Mouse (Mus musculus) kidney, adult 2 months (tissue): Measurements from ENCODE around the gene Arhgef38. TPM values are rescaled to one million over a fixed set of nuclear protein-coding genes. Genes with fewer than 3 reads are reported as not detected.

Experiments used
- DNase-seq: peaks from one replicate; pipeline ENCODE4 v3.0.0; 2021
- H3K27ac ChIP-seq: fragments of 200-500 bp; 2 replicates; pipeline ENCODE4 v1.5.1; 2012; ENCODE audit warnings: low read depth, low read length, control low read depth, inconsistent platforms; ENCODE audit not compliant: insufficient read depth
- H3K27me3 ChIP-seq: fragments of 200-500 bp; replicated peaks from 2 replicates; pipeline ENCODE4 v1.6.1; 2012; ENCODE audit warnings: mild to moderate bottlenecking, moderate library complexity, low read length, inconsistent platforms; ENCODE audit not compliant: control insufficient read depth, insufficient read depth
- H3K36me3 ChIP-seq: fragments of 200-500 bp; 2 replicates; pipeline ENCODE4 v1.6.1; 2012; ENCODE audit warnings: mild to moderate bottlenecking, moderate library complexity, low read length, inconsistent platforms; ENCODE audit not compliant: control insufficient read depth, insufficient read depth
- H3K4me1 ChIP-seq: fragments of 200-500 bp; 2 replicates; pipeline ENCODE4 v1.6.1; 2011; ENCODE audit warnings: low read length; ENCODE audit not compliant: control insufficient read depth, insufficient read depth
- H3K4me3 ChIP-seq: fragments of 200-500 bp; 2 replicates; pipeline ENCODE4 v1.5.1; 2011; ENCODE audit warnings: mild to moderate bottlenecking, low read depth, low read length, control low read depth; ENCODE audit not compliant: insufficient read depth
- CTCF ChIP-seq: fragments of 200-500 bp; conservative IDR thresholded peaks from 2 replicates; pipeline ENCODE4 v1.5.1; 2011; ENCODE audit warnings: low read depth, mild to moderate bottlenecking, control low read depth, low read length, moderate library complexity, mixed read lengths; ENCODE audit not compliant: insufficient read depth, insufficient read length
- POLR2A ChIP-seq: fragments of 200-500 bp; IDR thresholded peaks from one replicate; pipeline ENCODE4 v1.6.1; 2011; ENCODE audit warnings: low read depth, low read length, control low read depth
- WGBS: fragments of 180-500 bp; shearing (Covaris S2); methylation state at CpG from one replicate; pipeline ENCODE4 v1.1.7; 2018; 5-methylcytosine and 5-hydroxymethylcytosine counted together
- polyA plus RNA-seq: library from polyadenylated mRNA; depleted of rRNA; stranded (reverse); fragments of >200 nt; gene quantifications from 2 replicates; pipeline ENCODE4 v1.2.3, GENCODE M21; 2012

Gene Arhgef38
- polyA plus RNA-seq, 1 experiment: 1.7 TPM

GRCm38 (mm10) chr3:133109844-133110243, 124.9 kb downstream of the Arhgef38 start:
- Histone ChIP-seq H3K27ac (no peak overlapping the region), H3K27me3 (no peaks in the 10 kb centered on the region), H3K36me3 (peaks cover 2% of the 10 kb centered on the region), H3K4me3 (no peak overlapping the region), H3K4me1 (no peaks in the 10 kb centered on the region)
- DNase-seq: no peak
- 95% methylated on average over 4 of the region's 4 CpGs for WGBS
- TF ChIP-seq CTCF: no peak
- TF ChIP-seq POLR2A: no peak

- Histone ChIP-seq H3K27me3 (no peaks in the 10 kb centered on the region), H3K36me3 (peaks cover 2% of the 10 kb centered on the region), H3K27ac (no peak overlapping the region), H3K4me1 (no peaks in the 10 kb centered on the region), H3K4me3 (no peak overlapping the region)
- DNase-seq: peak; percentile 24
- WGBS: 72% methylated on average over 4 of the region's 4 CpGs
- TF ChIP-seq POLR2A (no peak), CTCF (no peak)
Observed at GRCm38 (mm10) chr3:133108731-133109130, 126.0 kb downstream of the Arhgef38 start.

DNA sequence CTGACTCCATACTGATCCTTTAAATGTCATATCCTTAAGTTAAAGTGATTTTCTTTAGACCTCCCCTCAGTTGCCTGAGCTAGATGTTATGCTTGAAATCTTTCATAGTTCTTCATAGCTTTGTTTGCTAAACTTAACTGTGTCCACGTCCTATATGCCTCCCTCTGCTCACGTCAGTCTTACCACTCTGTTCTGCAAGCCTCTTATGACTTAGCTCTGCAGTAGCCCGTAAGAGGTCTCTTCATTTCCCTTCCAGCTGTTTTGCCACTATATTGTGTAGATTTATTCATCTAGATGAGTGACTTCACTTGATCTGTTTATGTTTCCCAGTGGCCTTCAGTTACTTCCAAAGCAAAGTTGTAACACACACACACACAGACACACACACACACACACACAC, 130.3 kb downstream of the Arhgef38 start:
- Histone ChIP-seq H3K27ac (no peak overlapping the region), H3K4me3 (no peak overlapping the region), H3K36me3 (peaks cover 2% of the 10 kb centered on the region), H3K27me3 (no peaks in the 10 kb centered on the region), H3K4me1 (no peaks in the 10 kb centered on the region)
- WGBS: 93% methylated on average over 3 of the region's 3 CpGs
- DNase-seq: no peak
- TF ChIP-seq CTCF: no peak
- TF ChIP-seq POLR2A: no peak

- H3K4me3 ChIP-seq: no peak overlapping the region
- TF ChIP-seq CTCF: no peak
- WGBS: 78% methylated on average over 3 of the region's 3 CpGs
- peaks cover 2% of the 10 kb centered on the region for H3K36me3 ChIP-seq
- H3K27ac ChIP-seq: no peak overlapping the region
- no peak for DNase-seq
- H3K4me1 ChIP-seq: no peaks in the 10 kb centered on the region
- no peaks in the 10 kb centered on the region for H3K27me3 ChIP-seq
Observed at GRCm38 (mm10) chr3:133103768-133104167, 131.0 kb downstream of the Arhgef38 start.

DNA sequence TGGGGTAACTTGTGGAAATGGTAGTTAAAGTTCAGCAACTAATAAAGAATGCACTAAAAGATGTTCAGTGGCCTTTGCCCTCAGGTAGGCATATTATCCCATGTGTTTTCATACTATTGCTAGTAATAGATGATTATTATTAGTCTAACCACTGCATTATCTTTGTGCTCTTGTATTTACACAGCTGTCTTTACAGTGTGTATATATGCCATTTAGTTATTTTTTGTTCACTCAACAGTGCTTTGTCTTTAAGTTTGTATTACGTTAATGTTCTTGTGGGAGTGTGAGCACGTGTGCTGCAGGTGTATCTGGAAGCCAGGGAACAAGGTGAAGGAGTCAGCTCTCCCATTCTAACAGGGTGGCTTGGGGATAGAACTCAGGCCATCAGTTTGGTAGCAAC, 135.8 kb downstream of the Arhgef38 start:
- peaks cover 3% of the 10 kb centered on the region; the same call in 1 of the 2 replicates for H3K36me3 ChIP-seq
- H3K4me1 ChIP-seq: no peaks in the 10 kb centered on the region
- no peak overlapping the region for H3K4me3 ChIP-seq
- 80% methylated on average over 2 of the region's 2 CpGs for WGBS
- no peak for DNase-seq
- no peak overlapping the region for H3K27ac ChIP-seq
- H3K27me3 ChIP-seq: no peaks in the 10 kb centered on the region
- no peak for TF ChIP-seq CTCF
- no peak for TF ChIP-seq POLR2A

GRCm38 (mm10) chr3:133098336-133098735, 136.4 kb downstream of the Arhgef38 start:
- no peak for DNase-seq
- no peak overlapping the region for H3K4me3 ChIP-seq
- no peak for TF ChIP-seq CTCF
- no peak for TF ChIP-seq POLR2A
- H3K4me1 ChIP-seq: no peaks in the 10 kb centered on the region
- 97% methylated on average over 4 of the region's 4 CpGs for WGBS
- no peaks in the 10 kb centered on the region for H3K27me3 ChIP-seq
- H3K27ac ChIP-seq: no peak overlapping the region
- H3K36me3 ChIP-seq: peaks cover 3% of the 10 kb centered on the region; the same call in 1 of the 2 replicates

- no peak overlapping the region for H3K27ac ChIP-seq
- no peaks in the 10 kb centered on the region for H3K4me1 ChIP-seq
- H3K4me3 ChIP-seq: no peak overlapping the region
- TF ChIP-seq POLR2A (no peak), CTCF (no peak)
- 95% methylated on average over 6 of the region's 6 CpGs for WGBS
- no peak for DNase-seq
- H3K36me3 ChIP-seq: peaks cover 3% of the 10 kb centered on the region; the same call in 1 of the 2 replicates
- H3K27me3 ChIP-seq: no peaks in the 10 kb centered on the region
Observed at GRCm38 (mm10) chr3:133097936-133098335, 136.8 kb downstream of the Arhgef38 start.

DNA sequence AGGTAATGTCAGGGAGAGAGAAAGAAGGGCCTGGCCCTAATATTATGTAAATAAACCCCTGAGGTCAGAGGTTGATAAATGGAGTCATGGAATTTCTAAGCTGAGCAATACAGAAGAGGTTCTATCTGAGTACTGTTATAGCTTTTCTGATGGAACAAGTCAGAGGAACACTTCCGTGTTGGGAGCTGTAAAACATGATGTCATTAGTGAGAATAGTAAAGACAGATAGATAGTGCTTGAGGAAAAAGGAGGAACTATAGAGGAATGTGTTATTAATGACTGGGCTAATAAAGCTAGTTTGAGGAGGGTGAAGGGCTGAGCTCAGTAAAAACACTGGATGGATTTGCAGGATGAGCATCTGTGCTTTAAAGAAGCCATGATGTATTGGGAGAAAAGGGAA, 140.4 kb downstream of the Arhgef38 start:
- no peaks in the 10 kb centered on the region for H3K27me3 ChIP-seq
- no peak overlapping the region for H3K4me3 ChIP-seq
- peaks cover 5% of the 10 kb centered on the region; the same call in 1 of the 2 replicates for H3K4me1 ChIP-seq
- TF ChIP-seq POLR2A (no peak), CTCF (no peak)
- H3K36me3 ChIP-seq: peaks cover 3% of the 10 kb centered on the region; the same call in 1 of the 2 replicates
- no peak for DNase-seq
- H3K27ac ChIP-seq: no peak overlapping the region
- WGBS: 29% methylated on average over 1 of the region's 1 CpGs
